Mouse (Mus musculus): ENCODE results near the gene Cdc42ep4.

Gene Cdc42ep4

GRCm38 (mm10) chr11:113751484-113752084 lies at the start of gene Cdc42ep4:
Gene Cdc42ep4 (minus strand): TSS chr11:113751881.
- DNase-seq (ENCODE audit: low spot score in 2 of 2) = peak; percentile 54 to 76

DNA sequence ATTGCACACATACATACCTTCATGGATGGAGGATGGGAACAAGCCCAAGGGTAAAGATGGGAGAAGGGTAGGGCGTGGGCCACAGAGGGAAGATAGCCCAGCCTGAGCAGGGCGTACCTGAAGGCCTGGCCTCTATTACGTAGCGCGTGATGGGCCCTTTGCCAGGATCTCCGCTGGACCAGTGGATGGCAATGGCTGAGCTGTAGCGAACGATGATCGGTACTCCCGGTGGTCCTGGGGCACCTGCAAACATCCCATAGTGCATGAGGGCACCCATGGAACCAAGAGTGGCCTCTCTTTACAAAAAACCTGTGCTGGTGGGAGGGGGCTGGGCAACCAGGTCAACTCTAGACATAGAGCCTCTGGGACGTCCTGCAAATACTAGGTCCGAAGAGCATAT lies 48.3 kb upstream of the Cdc42ep4 start:
- DNase-seq (ENCODE audit: low spot score in 2 of 2) = no peak

DNA sequence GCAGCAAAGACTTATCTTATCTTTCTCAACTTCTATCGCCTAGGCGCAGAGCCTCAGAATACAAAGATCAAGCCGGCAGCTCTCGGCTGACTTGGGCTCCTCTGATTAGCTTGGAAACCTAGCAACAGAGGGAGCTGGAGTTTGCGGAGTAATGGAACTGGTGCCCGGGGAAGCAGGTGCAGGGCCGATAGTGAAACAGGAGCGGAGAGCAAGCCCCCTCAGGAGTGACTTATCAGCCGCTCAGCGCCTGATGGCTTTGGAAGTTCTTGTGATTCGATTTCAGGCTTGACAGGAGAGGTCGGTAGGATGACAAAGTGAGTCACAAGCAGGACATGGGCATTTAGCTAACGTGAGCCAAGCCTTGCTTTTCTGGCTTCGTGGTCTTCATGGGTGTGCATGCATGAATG lies 47.4 kb upstream of the Cdc42ep4 start:
- DNase-seq (ENCODE audit: low spot score in 2 of 2) = no peak

GRCm38 (mm10) chr11:113798011-113798410 lies 46.3 kb upstream of the Cdc42ep4 start:
- DNase-seq (ENCODE audit: low spot score in 2 of 2) = peak in 1 of 2 experiments; percentile 56

GRCm38 (mm10) chr11:113797014-113797983 lies 45.6 kb upstream of the Cdc42ep4 start:
- DNase-seq (ENCODE audit: low spot score in 2 of 2) = no peak

DNA sequence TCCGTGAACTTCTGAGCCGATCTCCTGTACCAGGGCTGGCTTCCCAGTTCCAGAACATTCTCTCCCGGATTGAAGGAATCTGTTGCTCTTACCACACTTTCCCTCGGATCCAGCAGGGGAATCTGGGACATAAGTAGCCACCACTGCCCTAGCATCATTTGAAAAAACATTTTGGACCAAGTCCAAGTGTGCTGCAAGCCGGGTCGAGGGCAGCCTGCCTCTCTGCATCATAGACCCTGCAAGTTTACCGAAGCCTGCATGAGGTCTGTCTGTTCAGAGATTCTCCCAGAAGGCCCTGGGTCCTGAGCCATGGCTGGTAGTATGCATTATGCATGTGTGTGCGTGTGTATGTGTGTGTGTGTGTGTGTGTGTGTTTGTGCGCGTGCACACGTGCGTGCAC lies 44.2 kb upstream of the Cdc42ep4 start:
- peak in 1 of 2 experiments; percentile 13 for DNase-seq (ENCODE audit: low spot score in 2 of 2)

- DNase-seq (ENCODE audit: low spot score in 2 of 2) = no peak
These were observed 39.9 kb upstream of the Cdc42ep4 start for GRCm38 (mm10) chr11:113791357-113792215.

DNA sequence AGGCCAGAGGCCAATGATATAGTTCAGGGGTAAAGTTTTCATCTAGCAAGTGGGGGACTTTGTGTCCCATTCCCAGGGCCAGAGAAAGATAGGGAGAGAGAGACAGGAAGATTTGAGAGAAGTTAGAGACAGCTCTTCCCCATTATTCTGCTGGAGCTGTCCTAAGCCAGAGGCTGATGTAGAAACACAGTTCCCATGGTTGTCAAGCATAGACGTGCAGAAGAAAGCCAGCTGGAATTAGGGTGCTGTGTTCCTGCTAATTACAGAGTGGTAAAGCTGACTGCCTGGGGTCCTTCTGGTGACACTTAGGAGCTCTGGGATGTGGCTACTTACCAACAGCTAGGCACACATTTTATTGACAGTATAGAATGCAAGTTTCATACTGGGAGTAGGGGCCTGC lies 37.4 kb upstream of the Cdc42ep4 start:
- no peak for DNase-seq (ENCODE audit: low spot score in 2 of 2)

DNA sequence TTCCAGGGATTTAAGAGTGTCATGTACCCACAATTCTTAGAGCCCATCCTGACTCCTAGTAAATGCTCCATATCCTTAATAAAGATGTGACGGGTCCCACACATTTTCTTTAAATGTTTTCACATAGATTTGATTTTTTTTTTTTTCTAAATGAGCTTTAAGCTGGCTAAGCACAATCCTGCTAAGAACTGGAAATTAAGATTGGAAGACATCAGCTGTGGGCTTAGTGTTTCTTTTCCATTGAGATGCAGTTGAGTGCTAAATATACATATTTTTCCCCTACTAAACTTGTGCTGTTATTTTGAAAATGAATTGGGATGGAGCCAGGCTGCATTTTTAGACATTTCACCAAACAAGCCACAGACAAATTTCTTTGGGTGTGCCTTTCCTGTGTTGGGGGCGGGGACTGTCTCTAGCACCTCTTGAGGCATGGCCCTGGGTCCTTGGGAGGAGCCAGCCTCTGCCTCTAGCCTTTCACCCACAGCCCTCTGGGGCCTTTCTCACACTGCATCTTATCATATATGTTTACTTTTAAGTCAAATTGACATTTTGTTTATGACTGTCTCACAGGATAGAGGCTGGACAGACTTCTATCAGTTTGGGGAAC lies 36.6 kb upstream of the Cdc42ep4 start:
- no peak for DNase-seq (ENCODE audit: low spot score in 2 of 2)

DNA sequence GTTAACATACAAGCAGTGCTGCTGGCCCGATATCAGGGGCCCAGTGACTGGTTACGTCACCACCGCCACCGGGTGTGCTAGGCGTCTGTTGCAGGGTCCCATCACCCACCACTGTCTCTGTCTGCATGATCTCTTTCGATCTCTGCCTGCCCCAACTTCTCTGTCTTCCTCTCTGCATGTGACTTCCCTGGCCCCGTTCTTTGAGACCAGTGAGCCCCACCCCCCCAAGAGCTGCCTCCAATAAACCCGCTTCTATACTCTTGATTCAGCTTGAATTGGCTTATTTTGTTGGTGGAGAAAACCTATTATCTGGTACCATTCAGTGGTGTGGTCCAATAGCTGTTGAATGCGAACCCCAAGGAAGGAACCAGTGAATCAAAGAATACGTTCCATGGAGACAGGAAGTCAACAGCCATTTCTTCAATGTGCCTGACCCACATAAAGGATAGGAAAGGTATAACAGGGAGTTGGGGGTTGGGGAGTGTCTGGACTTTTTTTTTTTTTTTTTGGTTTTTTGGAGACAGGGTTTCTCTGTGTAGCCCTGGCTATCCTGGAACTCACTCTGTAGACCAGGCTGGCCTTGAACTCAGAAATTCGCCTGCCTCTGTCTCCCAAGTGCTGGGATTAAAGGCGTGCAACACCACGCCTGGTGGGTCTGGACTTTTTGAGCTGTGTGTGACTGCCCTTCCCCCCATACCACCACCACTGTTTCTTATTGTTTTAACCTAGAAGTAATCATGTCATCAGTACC lies 35.9 kb upstream of the Cdc42ep4 start:
- no peak for DNase-seq (ENCODE audit: low spot score in 2 of 2)

GRCm38 (mm10) chr11:113787009-113787408 lies 35.3 kb upstream of the Cdc42ep4 start:
- DNase-seq (ENCODE audit: low spot score in 2 of 2) = no peak

DNA sequence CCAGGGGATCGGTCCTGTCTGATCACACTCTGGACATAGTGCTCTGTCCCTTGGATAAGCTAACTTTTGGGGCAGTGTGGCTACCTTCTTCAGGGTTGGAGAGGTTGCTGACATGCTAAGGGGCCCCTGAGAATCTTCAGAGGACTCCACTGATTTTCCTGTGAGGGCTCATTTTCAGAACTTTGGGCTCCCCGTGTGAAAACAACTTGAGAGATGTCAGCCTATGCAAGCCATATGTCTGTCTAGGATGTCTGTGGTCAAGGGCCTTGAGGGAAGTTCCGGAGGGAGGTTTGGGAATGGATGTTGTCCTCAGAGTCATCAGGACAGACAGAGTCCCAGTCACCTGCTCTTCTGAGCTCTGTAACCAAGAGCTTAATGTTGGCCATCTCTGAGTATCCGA lies 34.7 kb upstream of the Cdc42ep4 start:
- DNase-seq (ENCODE audit: low spot score in 2 of 2) = no peak

DNA sequence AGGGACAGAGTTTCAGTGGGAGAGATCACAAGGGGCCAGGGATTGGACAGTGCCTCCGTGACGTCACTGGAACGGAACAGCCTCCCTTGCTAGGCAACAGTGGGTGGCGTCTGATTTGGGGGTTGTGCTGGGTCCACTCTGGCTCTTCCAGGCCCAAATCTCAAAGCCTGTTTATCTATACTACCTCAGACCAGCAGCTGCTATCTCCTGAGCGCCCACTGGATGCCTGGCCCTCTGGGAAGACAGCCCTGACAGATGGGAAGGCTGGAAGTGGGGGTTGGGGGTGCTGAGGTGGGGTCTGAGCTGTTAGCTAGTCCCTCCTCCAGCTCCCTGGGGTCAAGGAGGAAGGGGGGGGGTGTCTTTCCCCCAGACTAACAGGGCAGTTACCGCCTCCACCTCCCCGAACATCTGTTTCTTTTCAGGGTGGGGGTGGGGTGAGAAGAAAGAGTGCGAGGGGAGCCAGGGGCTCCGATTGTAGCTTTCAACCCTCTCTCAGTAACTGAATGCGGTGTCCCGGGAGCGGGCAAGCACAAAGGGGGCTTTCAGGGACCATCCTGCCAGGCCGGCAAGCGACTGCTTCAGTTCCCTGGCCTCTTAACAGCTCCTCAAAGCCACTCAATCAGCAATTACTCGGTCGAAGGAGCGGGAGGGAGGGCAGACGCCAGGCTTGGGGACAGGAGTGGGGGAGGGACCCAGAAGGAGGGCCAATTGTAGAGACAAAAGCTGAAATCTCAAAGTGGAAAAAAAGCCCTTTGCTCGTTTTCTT lies 33.9 kb upstream of the Cdc42ep4 start:
- DNase-seq (ENCODE audit: low spot score in 2 of 2) = peak in 1 of 2 experiments; percentile 60

GRCm38 (mm10) chr11:113784656-113785396 lies 33.1 kb upstream of the Cdc42ep4 start:
- no peak for DNase-seq (ENCODE audit: low spot score in 2 of 2)

DNA sequence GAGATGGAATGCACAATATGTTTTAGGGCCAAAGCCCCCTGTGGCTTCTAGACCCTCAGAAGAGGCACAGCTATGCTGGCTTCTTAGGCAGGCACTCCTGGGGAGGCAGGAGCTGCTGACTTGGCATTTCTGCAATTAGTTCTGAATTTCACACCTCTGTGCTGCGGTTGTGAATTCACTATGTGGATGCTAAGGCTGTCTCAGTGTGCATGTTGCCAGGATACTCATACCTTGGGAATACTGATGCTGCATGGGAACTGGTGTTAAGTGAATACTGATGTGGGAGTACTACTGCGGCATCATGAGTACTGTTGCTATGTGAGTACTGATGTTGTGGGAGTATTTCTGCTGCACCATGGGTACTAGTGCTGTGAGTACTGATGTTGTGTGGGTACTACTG lies 30.8 kb upstream of the Cdc42ep4 start:
- no peak for DNase-seq (ENCODE audit: low spot score in 2 of 2)

GRCm38 (mm10) chr11:113782006-113782405 lies 30.3 kb upstream of the Cdc42ep4 start:
- DNase-seq (ENCODE audit: low spot score in 2 of 2) = no peak

DNA sequence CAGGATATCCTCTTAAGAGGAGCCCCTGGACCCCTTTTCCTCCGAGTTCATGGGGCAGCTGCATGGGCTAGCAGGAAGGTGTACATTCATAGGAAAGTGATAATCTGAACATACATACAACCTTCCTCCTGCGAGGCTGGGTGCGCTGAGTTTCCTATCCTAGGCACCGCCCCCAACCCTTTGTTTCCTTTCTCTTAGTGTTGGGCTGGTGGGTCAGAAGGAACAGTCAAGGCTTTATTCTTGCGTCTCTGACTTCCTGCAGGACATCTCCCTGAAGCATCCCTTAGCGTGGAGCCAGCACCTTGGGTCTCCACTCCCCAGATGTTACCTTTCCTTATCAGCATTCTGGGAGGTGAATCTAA lies 28.0 kb upstream of the Cdc42ep4 start:
- DNase-seq (ENCODE audit: low spot score in 2 of 2) = no peak

DNA sequence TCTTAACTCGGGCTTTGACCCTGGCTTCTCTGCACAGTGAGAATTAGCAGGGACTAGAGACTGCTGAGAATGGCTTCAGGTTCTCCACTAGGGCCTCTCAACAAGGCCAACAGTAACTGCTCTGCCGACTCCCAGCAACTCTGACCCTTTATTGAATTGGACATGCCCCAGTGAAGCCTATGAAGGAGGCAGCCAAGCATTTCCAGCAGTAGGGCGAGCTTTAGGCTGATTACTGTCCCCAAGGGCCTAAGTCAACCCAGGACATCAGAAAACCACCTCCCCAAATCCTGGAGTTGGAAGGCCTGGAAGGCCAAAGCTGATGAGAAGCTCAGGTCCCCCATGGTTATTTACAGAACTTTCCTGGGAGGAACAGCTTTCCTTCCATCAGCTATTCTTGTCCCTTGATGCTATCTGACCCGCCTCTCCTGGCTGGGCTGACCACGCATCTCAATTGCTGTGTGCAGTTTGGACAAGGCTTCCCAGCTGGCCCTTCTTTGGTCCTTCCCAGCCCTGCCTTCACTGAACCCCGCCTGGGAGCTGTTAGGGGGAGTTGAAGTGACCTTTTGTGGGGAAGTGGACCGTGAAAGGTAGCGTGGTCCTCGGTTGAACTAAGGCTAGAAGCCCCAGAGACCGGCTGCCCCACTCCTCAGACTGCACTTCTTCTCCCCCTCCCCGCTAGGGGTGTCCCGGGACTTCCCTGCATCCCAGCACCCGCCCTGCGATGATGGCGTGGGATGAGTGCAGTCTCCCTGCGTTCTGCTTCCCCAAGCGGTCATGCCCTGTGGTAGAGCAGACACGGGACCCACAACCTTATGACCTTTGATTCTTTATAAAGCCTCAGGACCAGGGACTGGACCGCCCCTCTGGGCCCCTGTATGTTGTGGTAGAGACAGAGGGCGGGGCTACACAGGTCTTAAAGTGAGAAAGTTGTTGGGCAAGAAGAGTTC lies 27.3 kb upstream of the Cdc42ep4 start:
- no peak for DNase-seq (ENCODE audit: low spot score in 2 of 2)

Data from cerebellum, postnatal 4 days (tissue).